Mouse (Mus musculus) kidney, adult 2 months (tissue): Measurements from ENCODE around the gene Rnf8.

Source experiments
- CTCF ChIP-seq: fragments of 200-500 bp; conservative IDR thresholded peaks from 2 replicates; pipeline ENCODE4 v1.5.1; 2011; ENCODE audit warnings: low read depth, mild to moderate bottlenecking, control low read depth, low read length, moderate library complexity, mixed read lengths; ENCODE audit not compliant: insufficient read depth, insufficient read length
- POLR2A ChIP-seq: fragments of 200-500 bp; IDR thresholded peaks from one replicate; pipeline ENCODE4 v1.6.1; 2011; ENCODE audit warnings: low read depth, low read length, control low read depth

- TF ChIP-seq CTCF (peak; percentile 91), POLR2A (no peak)
These were observed 11.3 kb upstream of the Rnf8 start for GRCm38 (mm10) chr17:29603283-29603682.
